Mouse (Mus musculus) lung, adult 2 months (tissue): ENCODE measurements at regions not wholly inside any gene's neighbourhood (a gene's known extent, or its start where the extent isn't known, plus 50 kb on each side); places are given as distances from the start of the nearest gene placed in this dataset.

Experiments
- CTCF ChIP-seq: fragments of 200-500 bp; IDR thresholded peaks from 2 replicates; pipeline ENCODE4 v1.5.1; 2011; ENCODE audit warnings: mild to moderate bottlenecking, low read length, control low read depth; ENCODE audit not compliant: insufficient read depth
- POLR2A ChIP-seq: fragments of 200-500 bp; IDR thresholded peaks from 2 replicates; pipeline ENCODE4 v1.6.1; 2011; ENCODE audit warnings: low read depth, mild to moderate bottlenecking, control low read depth, low read length, borderline replicate concordance; ENCODE audit errors: extremely low read depth

- TF ChIP-seq CTCF = no peak
- no peak for TF ChIP-seq POLR2A
Measured at GRCm38 (mm10) chrX:99689761-99690160, 131.1 kb upstream of the Tmem28 start.
